Mouse (Mus musculus) E14TG2a.4 (cell line): ENCODE results near the gene Emilin2.

Experiments used
- CTCF ChIP-seq: conservative IDR thresholded peaks from 2 replicates; pipeline ENCODE4 v1.5.1; 2014; ENCODE audit warnings: low read length
- NANOG ChIP-seq: IDR thresholded peaks from 2 replicates; pipeline ENCODE4 v1.6.1; 2014; ENCODE audit warnings: borderline replicate concordance, low read length, mixed read lengths
- POU5F1 ChIP-seq: IDR thresholded peaks from 2 replicates; pipeline ENCODE4 v1.6.1; 2014; ENCODE audit warnings: low read length, borderline replicate concordance

DNA sequence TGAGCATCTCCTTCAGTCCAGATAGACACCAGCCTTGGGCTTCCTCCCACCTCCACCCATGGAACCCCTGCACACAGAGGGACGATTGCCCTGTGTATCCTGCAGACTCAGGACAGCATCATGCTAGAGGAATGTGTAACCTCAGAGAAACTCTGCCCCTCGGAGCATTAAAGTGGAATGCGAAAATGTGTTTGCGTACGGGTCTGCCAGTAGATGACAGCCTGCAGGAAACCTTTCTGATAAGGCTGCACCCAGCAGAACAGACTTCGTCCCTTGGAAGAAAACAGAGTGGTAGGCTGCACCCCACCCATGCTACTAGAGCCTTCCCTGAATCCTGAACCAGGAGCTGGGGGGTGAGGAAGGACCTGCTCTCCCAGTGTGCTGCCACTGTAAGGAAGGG lies 26.9 kb downstream of the Emilin2 start:
- TF ChIP-seq CTCF, result no peak
- no peak for TF ChIP-seq POU5F1
- TF ChIP-seq NANOG, result no peak
